Mouse (Mus musculus) liver, embryonic 16.5 days (tissue): ENCODE results near the gene Fbp1. TPM values are rescaled to one million over a fixed set of nuclear protein-coding genes. Genes with fewer than 3 reads are reported as not detected.
"Not testable (repeated sequence)": the region's sequence is repeated elsewhere in the genome, so short reads cannot be mapped to it uniquely, and the experiment has no call there.

Experiments
- ATAC-seq: fragments of 200-750 bp; cut with Nextera tagmentation; 2 replicates; pipeline ENCODE4 v1.8.0; 2017; ENCODE audit warnings: low read depth, mild to moderate bottlenecking, moderate number of reproducible peaks, moderate library complexity
- H3K27ac ChIP-seq: fragments of 300-500 bp; sonication (generic); 2 replicates; pipeline ENCODE4 v1.5.1; 2014; ENCODE audit warnings: mild to moderate bottlenecking, low read length
- H3K27me3 ChIP-seq: fragments of 300-500 bp; sonication (generic); 2 replicates; pipeline ENCODE4 v1.6.1; 2014; ENCODE audit warnings: low read depth, low read length, mixed read lengths; ENCODE audit not compliant: control insufficient read depth, insufficient read depth
- H3K36me3 ChIP-seq: fragments of 300-500 bp; sonication (generic); 2 replicates; pipeline ENCODE4 v1.6.1; 2014; ENCODE audit warnings: mild to moderate bottlenecking; ENCODE audit not compliant: control insufficient read depth, insufficient read depth
- H3K4me1 ChIP-seq: fragments of 300-500 bp; sonication (generic); 2 replicates; pipeline ENCODE4 v1.6.1; 2014; ENCODE audit warnings: low read depth, low read length, mixed read lengths; ENCODE audit not compliant: control insufficient read depth
- H3K4me2 ChIP-seq: fragments of 300-500 bp; sonication (generic); 2 replicates; pipeline ENCODE4 v1.6.1; 2014; ENCODE audit warnings: low read depth, low read length, mixed read lengths
- H3K4me3 ChIP-seq: fragments of 300-500 bp; sonication (generic); 2 replicates; pipeline ENCODE4 v1.5.1; 2014; ENCODE audit warnings: low read depth, mild to moderate bottlenecking, low read length
- H3K9ac ChIP-seq: fragments of 300-500 bp; sonication (generic); 2 replicates; pipeline ENCODE4 v1.6.1; 2014; ENCODE audit warnings: low read depth, low read length
- H3K9me3 ChIP-seq: fragments of 300-500 bp; sonication (generic); replicated peaks from 2 replicates; pipeline ENCODE4 v1.6.1; 2016; ENCODE audit warnings: low read length; ENCODE audit not compliant: control insufficient read depth
- WGBS: fragments of 180-500 bp; shearing (Covaris S2); extraction: QIAGEN DNeasy Blood & Tissue Kit; methylation state at CpG from one replicate; pipeline ENCODE4 v1.1.7; 2014; ENCODE audit not compliant: insufficient replicate concordance; 5-methylcytosine and 5-hydroxymethylcytosine counted together
- polyA plus RNA-seq: library from polyadenylated mRNA; unstranded; fragments of >200 nt; fragmentation: Nextera tagmentation; extraction: Ambion mirVana; gene quantifications from 2 replicates; pipeline ENCODE4 v1.2.1, GENCODE M21; 2015

The Fbp1 gene
- polyA plus RNA-seq, 1 experiment from 2014 or later = 149 TPM

DNA sequence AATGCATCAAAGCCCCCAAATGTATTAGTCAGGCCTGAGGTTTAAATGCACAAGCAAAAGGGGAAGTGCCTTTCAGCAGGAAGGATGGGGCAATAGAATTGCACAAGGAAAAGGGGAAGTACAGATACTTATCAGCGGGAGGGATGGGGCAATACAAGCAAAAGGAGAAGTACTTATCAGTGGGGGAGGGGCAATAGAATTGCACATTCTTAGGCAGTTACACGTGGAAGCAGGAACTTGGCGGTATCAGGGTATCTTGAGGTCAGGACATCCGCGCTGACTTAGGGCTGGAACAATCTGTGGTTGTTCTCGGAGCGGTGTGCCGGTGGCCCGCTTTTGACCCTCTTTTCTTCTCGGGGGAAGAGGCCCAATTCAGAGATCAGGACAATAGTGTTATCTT lies 28.8 kb downstream of the Fbp1 start:
- not testable (repeated sequence) for H3K4me1 ChIP-seq, H3K27me3 ChIP-seq, H3K9ac ChIP-seq, H3K36me3 ChIP-seq, ATAC-seq, H3K27ac ChIP-seq, H3K9me3 ChIP-seq, H3K4me3 ChIP-seq, H3K4me2 ChIP-seq
- WGBS = 31% methylated on average over 10 of the region's 10 CpGs

DNA sequence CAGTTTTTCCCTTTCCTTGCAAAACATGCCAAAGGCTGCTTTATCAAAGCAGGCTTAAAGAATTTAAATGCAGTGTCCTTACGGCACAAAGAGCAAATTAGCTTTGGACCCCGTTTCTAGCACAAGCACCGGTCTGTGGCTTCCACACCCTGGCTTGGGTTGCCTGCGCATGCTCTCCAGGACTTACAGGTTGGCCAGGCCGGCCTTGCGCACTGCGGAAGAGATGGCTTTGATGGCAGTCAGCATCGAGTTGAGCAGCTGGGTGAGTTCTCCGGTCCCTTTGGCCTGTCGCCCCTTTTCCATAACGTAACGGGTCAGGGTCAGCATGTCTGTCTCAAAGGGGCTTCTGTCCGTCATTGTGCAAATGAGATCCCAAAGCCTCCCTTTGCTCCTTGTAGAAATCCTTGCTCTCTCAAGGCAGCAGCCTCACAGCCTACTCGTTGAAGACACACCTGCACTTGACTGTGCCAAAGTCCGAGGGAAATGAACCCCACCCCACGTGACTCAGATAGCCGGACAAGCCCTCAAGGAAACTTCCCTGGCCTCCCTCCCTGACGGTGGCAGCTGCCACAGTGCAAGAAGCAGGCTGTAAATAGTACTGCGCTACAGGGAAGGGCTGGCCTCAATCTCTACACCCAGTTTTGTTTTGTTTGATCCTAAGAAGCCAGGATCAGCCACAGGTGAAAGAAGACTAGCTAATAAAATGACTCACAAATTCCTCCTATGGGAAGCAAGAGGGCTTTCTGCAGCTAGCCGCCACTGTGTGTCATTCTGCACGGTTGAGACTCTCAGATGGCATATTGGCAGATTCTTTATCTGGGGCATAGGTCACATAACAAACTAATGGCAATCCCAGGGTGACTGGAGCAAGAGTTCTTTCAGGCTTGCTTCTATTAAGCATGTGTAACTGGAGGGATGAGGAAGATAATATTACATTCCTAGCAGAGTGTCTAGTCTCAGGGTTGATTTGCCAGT lies 29.9 kb downstream of the Fbp1 start, which contains the start of gene Fbp2:
Gene Fbp2, minus strand, starts transcription at position 482 of the 975 bp plus-strand sequence.
- ATAC-seq = no peak
- Histone ChIP-seq H3K4me3 (no peak within 1 kb of the TSS), H3K9me3 (no peaks in the 10 kb centered on the region), H3K36me3 (no peaks in the 10 kb centered on the region), H3K4me1 (no peaks in the 10 kb centered on the region; the same call in 1 of the 2 replicates), H3K4me2 (no peak within 1 kb of the TSS), H3K27me3 (no peaks in the 10 kb centered on the region), H3K9ac (no peak within 1 kb of the TSS), H3K27ac (no peak within 1 kb of the TSS)
- 61% methylated on average over 21 of the region's 21 CpGs for WGBS

DNA sequence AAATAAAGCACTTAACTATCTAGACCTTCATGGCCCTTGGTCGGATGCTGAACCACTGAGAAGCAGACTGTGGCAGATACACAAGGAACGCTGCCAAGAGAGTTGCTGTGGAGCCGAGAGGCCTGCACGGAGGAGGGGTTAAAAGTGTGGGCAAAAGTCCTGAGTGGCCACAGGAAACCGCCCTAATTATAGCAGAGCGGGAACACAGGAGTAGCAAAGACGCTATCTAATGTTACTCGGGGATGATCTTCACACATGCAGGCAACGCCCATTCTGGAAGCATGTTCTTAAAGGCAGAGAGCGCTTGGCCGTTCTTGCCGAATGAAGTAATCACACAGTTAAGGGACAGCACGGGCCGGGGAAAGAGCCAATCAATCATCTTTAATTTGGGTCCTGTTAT lies 31.2 kb downstream of the Fbp1 start:
- Histone ChIP-seq H3K27me3 (no peaks in the 10 kb centered on the region), H3K36me3 (no peaks in the 10 kb centered on the region), H3K27ac (no peak overlapping the region), H3K9ac (no peak overlapping the region), H3K4me1 (no peaks in the 10 kb centered on the region; the same call in 1 of the 2 replicates), H3K4me2 (no peak overlapping the region), H3K4me3 (no peak overlapping the region), H3K9me3 (no peaks in the 10 kb centered on the region)
- no peak for ATAC-seq
- 73% methylated on average over 14 of the region's 14 CpGs for WGBS

DNA sequence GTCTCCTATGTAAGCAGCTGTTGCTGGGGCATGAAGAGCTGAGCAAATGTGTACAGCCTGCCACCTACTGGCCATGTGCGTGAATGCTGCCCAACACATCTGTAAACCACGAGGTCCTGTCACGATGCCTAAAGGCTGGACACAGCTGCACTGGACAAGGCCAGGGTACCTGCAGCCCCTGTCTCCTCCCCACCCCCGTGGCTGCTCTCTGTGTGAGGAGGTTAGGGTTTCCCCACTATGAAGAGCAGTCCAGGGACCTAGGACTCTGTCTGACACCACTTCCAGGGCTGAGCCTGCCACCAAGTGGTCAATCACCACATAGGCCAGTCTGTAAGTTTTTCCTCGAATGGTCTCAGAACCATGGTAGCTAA lies 31.8 kb downstream of the Fbp1 start:
- no peak overlapping the region for H3K9ac ChIP-seq
- H3K27ac ChIP-seq = no peak overlapping the region
- peak overlapping the region; percentile 53 for H3K4me2 ChIP-seq
- H3K9me3 ChIP-seq = no peaks in the 10 kb centered on the region
- no peaks in the 10 kb centered on the region for H3K27me3 ChIP-seq
- 1% methylated on average over 5 of the region's 5 CpGs for WGBS
- H3K36me3 ChIP-seq = no peaks in the 10 kb centered on the region
- H3K4me1 ChIP-seq = no peaks in the 10 kb centered on the region; the same call in 1 of the 2 replicates
- peak; percentile 82 for ATAC-seq
- no peak overlapping the region for H3K4me3 ChIP-seq

DNA sequence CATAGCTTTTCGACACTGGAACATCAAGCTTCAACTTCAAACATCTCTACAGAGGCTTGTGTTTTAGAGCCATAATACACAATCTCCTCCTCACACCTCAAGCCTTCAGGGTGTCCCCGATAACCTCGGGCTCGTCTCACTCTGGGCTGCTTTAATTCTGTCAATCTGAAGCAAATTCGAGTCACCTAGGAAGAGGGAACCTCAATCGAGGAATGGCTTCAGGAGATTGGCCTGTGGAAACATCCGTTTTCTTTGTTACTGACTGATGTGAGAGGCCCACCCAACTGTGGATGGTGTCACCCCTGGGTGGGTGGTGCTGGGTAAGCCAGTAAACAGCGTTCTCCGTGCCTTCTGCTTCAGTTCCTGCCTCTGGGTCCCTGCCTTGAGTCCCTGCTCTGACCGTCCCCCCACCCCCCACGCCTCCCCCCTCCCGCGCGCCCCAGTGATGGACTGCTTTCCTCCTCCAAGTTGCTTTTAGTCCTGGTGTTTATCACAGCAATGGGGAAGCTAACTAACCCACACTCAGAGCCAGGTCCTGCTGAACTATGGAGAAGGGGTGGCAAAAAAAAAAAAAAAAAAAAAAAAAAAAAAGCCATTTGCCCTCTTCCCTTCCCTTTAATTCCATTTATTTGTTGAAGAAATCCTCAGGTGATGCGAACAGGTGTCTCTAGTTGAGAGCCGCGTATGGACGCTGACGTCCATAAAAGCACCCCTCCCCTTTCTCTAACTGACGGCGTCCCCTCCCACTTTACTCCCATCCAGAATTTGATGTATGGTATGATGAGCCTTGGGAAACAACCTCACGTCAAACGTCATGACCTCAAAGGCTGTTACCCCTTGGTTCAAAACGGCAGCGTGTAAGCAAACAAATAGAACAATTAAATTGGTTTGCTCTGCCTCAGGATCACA lies 32.4 kb downstream of the Fbp1 start:
- Histone ChIP-seq H3K4me1 (no peaks in the 10 kb centered on the region; the same call in 1 of the 2 replicates), H3K4me3 (no peak overlapping the region), H3K9ac (no peak overlapping the region), H3K4me2 (peak overlapping the region; percentile 53), H3K36me3 (no peaks in the 10 kb centered on the region), H3K27me3 (no peaks in the 10 kb centered on the region), H3K9me3 (no peaks in the 10 kb centered on the region), H3K27ac (no peak overlapping the region)
- ATAC-seq = no peak
- 25% methylated on average over 25 of the region's 25 CpGs for WGBS

DNA sequence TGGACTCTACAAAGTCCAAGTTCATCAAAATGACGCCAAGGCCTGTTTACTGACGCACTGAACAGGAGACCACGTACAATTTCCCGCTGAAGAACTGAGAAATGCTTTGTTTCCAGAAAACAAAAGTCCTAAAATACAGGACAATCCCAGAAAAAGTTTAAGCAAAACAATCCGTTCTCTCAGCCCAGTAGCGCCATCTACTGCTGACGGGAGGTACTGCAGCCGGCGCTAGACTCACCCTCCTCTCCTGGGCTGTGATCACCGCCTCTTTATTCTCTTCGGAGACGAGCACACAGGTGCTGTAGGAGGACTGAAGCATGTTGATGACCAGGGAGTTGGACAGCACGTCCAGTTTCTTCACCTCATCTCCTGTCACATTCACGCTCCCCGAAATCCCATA lies 33.4 kb downstream of the Fbp1 start:
- H3K4me2 ChIP-seq = no peak overlapping the region
- no peak overlapping the region for H3K27ac ChIP-seq
- no peaks in the 10 kb centered on the region for H3K36me3 ChIP-seq
- no peaks in the 10 kb centered on the region for H3K9me3 ChIP-seq
- H3K27me3 ChIP-seq = no peaks in the 10 kb centered on the region
- H3K9ac ChIP-seq = no peak overlapping the region
- no peaks in the 10 kb centered on the region; the same call in 1 of the 2 replicates for H3K4me1 ChIP-seq
- 12% methylated on average over 15 of the region's 15 CpGs for WGBS
- H3K4me3 ChIP-seq = no peak overlapping the region
- ATAC-seq = no peak

DNA sequence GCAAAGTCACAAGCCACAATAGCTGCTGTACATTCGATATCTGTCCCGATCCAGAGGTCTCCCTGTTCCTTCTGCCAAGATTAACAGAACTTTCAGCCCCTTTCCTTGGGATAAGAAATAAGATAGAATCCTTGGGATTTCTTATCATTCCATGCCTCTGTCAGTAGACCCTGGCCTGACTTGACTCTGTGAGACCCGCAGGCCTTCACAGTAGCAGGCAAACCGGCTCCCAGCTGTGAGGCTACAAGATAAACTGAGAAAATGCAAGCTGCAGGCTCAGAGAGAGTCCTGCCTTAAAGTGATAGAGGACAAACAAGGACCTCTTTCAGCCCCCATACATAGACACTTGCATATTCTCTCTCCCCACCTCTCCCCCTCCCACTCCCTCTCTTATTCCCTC lies 54.7 kb downstream of the Fbp1 start:
- WGBS = 30% methylated on average over 4 of the region's 4 CpGs

DNA sequence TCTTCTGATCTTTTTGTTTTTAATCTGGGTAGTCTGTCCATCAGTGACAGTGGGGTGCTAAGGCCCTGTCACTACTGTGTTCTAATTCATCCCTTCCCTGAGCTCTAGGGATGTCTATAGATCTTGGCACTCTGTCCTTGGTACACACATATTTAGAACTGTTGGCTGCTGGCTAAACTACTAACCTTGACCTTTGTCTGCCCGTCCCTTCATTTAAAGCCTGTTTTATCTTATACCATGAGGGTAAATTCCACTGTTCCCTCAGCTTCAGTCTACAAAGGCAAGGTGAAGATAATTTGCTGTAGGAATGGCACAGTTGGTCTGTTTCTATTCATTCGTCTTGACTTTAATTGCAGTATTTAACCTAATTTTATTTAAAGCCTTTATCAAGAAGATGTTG lies 55.8 kb downstream of the Fbp1 start:
- no peak for ATAC-seq
- no peak overlapping the region for H3K4me2 ChIP-seq
- WGBS = 40% methylated on average over 2 of the region's 2 CpGs
- H3K4me3 ChIP-seq = no peak overlapping the region
- no peak overlapping the region for H3K9ac ChIP-seq
- no peaks in the 10 kb centered on the region for H3K9me3 ChIP-seq
- H3K4me1 ChIP-seq = no peaks in the 10 kb centered on the region
- no peaks in the 10 kb centered on the region for H3K27me3 ChIP-seq
- H3K36me3 ChIP-seq = no peaks in the 10 kb centered on the region
- no peak overlapping the region for H3K27ac ChIP-seq

More for the DNA sequence above, 54.7 kb downstream of the Fbp1 start:
- no peaks in the 10 kb centered on the region for H3K36me3 ChIP-seq
- no peaks in the 10 kb centered on the region for H3K9me3 ChIP-seq
- H3K4me2 ChIP-seq = no peak overlapping the region
- no peak overlapping the region for H3K27ac ChIP-seq
- no peak overlapping the region for H3K9ac ChIP-seq
- ATAC-seq = no peak
- no peaks in the 10 kb centered on the region for H3K27me3 ChIP-seq
- no peaks in the 10 kb centered on the region for H3K4me1 ChIP-seq
- H3K4me3 ChIP-seq = no peak overlapping the region
